Mouse (Mus musculus): ENCODE data around the gene Ampd2. TPM values are rescaled to one million over a fixed set of nuclear protein-coding genes. Genes with fewer than 3 reads are reported as not detected.

The Ampd2 gene
- polyA plus RNA-seq, 1 experiment = 16.6 TPM

DNA sequence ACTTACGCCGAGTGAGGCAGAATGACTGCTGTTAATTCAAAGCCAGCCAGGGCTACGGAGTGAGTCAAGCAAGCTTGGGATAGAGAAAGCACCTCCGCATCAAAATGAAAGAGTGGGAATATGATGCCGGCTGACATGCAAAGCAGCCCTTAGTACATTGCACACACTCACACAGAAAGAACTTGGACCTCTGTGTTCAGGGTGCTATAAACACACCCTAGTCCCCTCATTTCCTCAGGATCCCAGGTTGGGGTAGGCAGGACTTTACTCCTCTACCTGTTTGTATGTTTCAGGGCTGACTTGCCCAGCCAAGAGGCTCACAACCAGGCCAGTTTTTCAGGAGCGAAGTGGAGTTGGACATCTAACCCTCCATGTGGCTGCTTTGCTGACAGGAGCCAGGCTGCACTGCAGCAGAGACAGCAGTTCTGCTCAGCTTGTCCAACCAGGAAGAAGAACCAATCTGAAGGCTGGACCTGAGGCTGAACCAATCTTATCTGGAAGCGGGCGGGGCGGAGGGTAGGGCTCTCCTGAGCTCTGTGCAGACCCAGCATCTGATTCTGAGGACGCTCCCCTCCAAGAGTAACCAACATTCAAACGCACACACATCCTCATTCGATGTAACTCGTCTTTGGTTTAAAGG is 17.1 kb downstream of the Ampd2 start:
- TF ChIP-seq CTCF (IDR thresholded peaks at IDR 0.05; ENCODE audit: control insufficient read depth, insufficient read depth, insufficient replicate concordance, low read depth, low read length) = no peak
- peak; percentile 34 for TF ChIP-seq POLR2A (IDR thresholded peaks at IDR 0.05; ENCODE audit: control insufficient read depth, low read depth, low read length)
- H3K4me3 ChIP-seq (ENCODE audit: control insufficient read depth, low read depth, low read length) = no peak overlapping the region
- no peak overlapping the region; the same call in 1 of the 2 replicates for H3K27ac ChIP-seq (ENCODE audit: control insufficient read depth, insufficient read depth, low read depth, low read length)
- no peaks in the 10 kb centered on the region for H3K36me3 ChIP-seq (ENCODE audit: control insufficient read depth, insufficient read depth, low read length)
- no peaks in the 10 kb centered on the region for H3K27me3 ChIP-seq (ENCODE audit: control insufficient read depth, insufficient read depth, low read length)
- H3K4me1 ChIP-seq (ENCODE audit: control insufficient read depth, insufficient read depth, low read length) = no peaks in the 10 kb centered on the region; the same call in 1 of the 2 replicates

GRCm38 (mm10) chr3:108068826-108069225 is 17.6 kb downstream of the Ampd2 start:
- TF ChIP-seq POLR2A (IDR thresholded peaks at IDR 0.05; ENCODE audit: control insufficient read depth, low read depth, low read length) (no peak), CTCF (IDR thresholded peaks at IDR 0.05; ENCODE audit: control insufficient read depth, insufficient read depth, insufficient replicate concordance, low read depth, low read length) (no peak)
- no peak overlapping the region for H3K4me3 ChIP-seq (ENCODE audit: control insufficient read depth, low read depth, low read length)
- no peaks in the 10 kb centered on the region for H3K36me3 ChIP-seq (ENCODE audit: control insufficient read depth, insufficient read depth, low read length)
- H3K4me1 ChIP-seq (ENCODE audit: control insufficient read depth, insufficient read depth, low read length) = no peaks in the 10 kb centered on the region; the same call in 1 of the 2 replicates
- no peaks in the 10 kb centered on the region for H3K27me3 ChIP-seq (ENCODE audit: control insufficient read depth, insufficient read depth, low read length)
- no peak overlapping the region for H3K27ac ChIP-seq (ENCODE audit: control insufficient read depth, insufficient read depth, low read depth, low read length)

- no peaks in the 10 kb centered on the region for H3K36me3 ChIP-seq (ENCODE audit: control insufficient read depth, insufficient read depth, low read length)
- no peak overlapping the region for H3K4me3 ChIP-seq (ENCODE audit: control insufficient read depth, low read depth, low read length)
- no peak overlapping the region for H3K27ac ChIP-seq (ENCODE audit: control insufficient read depth, insufficient read depth, low read depth, low read length)
- TF ChIP-seq POLR2A (IDR thresholded peaks at IDR 0.05; ENCODE audit: control insufficient read depth, low read depth, low read length) (no peak), CTCF (IDR thresholded peaks at IDR 0.05; ENCODE audit: control insufficient read depth, insufficient read depth, insufficient replicate concordance, low read depth, low read length) (no peak)
- no peaks in the 10 kb centered on the region; the same call in 1 of the 2 replicates for H3K4me1 ChIP-seq (ENCODE audit: control insufficient read depth, insufficient read depth, low read length)
- no peaks in the 10 kb centered on the region for H3K27me3 ChIP-seq (ENCODE audit: control insufficient read depth, insufficient read depth, low read length)
Observed at GRCm38 (mm10) chr3:108067370-108067934, 19.0 kb downstream of the Ampd2 start.

- Histone ChIP-seq H3K36me3 (ENCODE audit: control insufficient read depth, insufficient read depth, low read length) (no peaks in the 10 kb centered on the region), H3K4me1 (ENCODE audit: control insufficient read depth, insufficient read depth, low read length) (no peaks in the 10 kb centered on the region; the same call in 1 of the 2 replicates), H3K27me3 (ENCODE audit: control insufficient read depth, insufficient read depth, low read length) (no peaks in the 10 kb centered on the region), H3K27ac (ENCODE audit: control insufficient read depth, insufficient read depth, low read depth, low read length) (no peak overlapping the region), H3K4me3 (ENCODE audit: control insufficient read depth, low read depth, low read length) (no peak overlapping the region)
- TF ChIP-seq CTCF (IDR thresholded peaks at IDR 0.05; ENCODE audit: control insufficient read depth, insufficient read depth, insufficient replicate concordance, low read depth, low read length) (no peak), POLR2A (IDR thresholded peaks at IDR 0.05; ENCODE audit: control insufficient read depth, low read depth, low read length) (no peak)
Observed at GRCm38 (mm10) chr3:108065551-108065950, 20.9 kb downstream of the Ampd2 start.

DNA sequence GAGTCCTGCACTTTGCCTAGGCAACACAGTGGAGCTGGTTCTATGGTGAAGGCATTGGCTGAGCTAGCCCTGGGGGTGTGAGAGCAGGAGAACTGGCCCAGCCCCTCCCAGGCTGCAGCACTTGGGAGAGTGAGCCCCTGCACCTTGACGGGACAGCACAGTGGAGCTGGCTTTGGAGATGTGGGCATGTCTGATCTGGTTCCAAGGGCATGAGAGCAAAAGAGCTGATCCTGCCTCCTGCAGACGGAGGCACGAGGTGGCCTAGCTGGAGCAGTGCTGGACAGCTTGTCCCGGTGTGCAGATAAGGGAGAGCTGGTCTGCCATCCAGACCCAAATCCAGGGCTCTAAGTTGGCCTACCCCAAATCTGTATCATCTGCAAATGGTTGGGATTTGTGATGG is 21.8 kb downstream of the Ampd2 start:
- no peak overlapping the region for H3K4me3 ChIP-seq (ENCODE audit: control insufficient read depth, low read depth, low read length)
- no peak for TF ChIP-seq CTCF (IDR thresholded peaks at IDR 0.05; ENCODE audit: control insufficient read depth, insufficient read depth, insufficient replicate concordance, low read depth, low read length)
- TF ChIP-seq POLR2A (IDR thresholded peaks at IDR 0.05; ENCODE audit: control insufficient read depth, low read depth, low read length) = no peak
- H3K27ac ChIP-seq (ENCODE audit: control insufficient read depth, insufficient read depth, low read depth, low read length) = 0 out of 2 replicates have a peak overlapping the region, but pooled peaks have one; percentile 0
- no peaks in the 10 kb centered on the region for H3K27me3 ChIP-seq (ENCODE audit: control insufficient read depth, insufficient read depth, low read length)
- no peaks in the 10 kb centered on the region for H3K36me3 ChIP-seq (ENCODE audit: control insufficient read depth, insufficient read depth, low read length)
- no peaks in the 10 kb centered on the region; the same call in 1 of the 2 replicates for H3K4me1 ChIP-seq (ENCODE audit: control insufficient read depth, insufficient read depth, low read length)

DNA sequence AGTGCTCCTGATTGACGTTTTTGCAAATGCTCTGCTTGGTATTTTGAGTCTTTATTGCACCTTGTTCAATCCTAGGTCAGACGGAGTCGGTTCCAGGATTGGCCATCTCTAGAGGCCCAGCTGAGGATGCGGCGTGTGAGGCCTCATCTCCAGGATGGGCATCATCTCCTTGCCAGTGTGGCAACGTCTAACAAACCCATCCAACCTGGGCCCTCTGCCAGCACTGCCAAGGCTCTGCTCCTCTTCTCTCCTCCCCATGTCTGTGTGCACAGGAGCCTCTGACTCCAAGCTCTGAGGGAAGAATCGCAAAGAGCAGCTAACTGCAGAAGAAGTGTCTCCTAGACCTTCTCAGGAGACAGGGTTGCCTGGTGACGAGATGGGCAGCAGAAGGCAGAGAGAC is 23.8 kb downstream of the Ampd2 start:
- no peaks in the 10 kb centered on the region for H3K27me3 ChIP-seq (ENCODE audit: control insufficient read depth, insufficient read depth, low read length)
- H3K4me3 ChIP-seq (ENCODE audit: control insufficient read depth, low read depth, low read length) = no peak overlapping the region
- H3K4me1 ChIP-seq (ENCODE audit: control insufficient read depth, insufficient read depth, low read length) = no peaks in the 10 kb centered on the region
- no peak for TF ChIP-seq CTCF (IDR thresholded peaks at IDR 0.05; ENCODE audit: control insufficient read depth, insufficient read depth, insufficient replicate concordance, low read depth, low read length)
- H3K27ac ChIP-seq (ENCODE audit: control insufficient read depth, insufficient read depth, low read depth, low read length) = no peak overlapping the region
- no peaks in the 10 kb centered on the region for H3K36me3 ChIP-seq (ENCODE audit: control insufficient read depth, insufficient read depth, low read length)

- no peaks in the 10 kb centered on the region for H3K4me1 ChIP-seq (ENCODE audit: control insufficient read depth, insufficient read depth, low read length)
- TF ChIP-seq CTCF (IDR thresholded peaks at IDR 0.05; ENCODE audit: control insufficient read depth, insufficient read depth, insufficient replicate concordance, low read depth, low read length) (no peak), POLR2A (IDR thresholded peaks at IDR 0.05; ENCODE audit: control insufficient read depth, low read depth, low read length) (no peak)
- H3K36me3 ChIP-seq (ENCODE audit: control insufficient read depth, insufficient read depth, low read length) = no peaks in the 10 kb centered on the region
- no peak overlapping the region for H3K27ac ChIP-seq (ENCODE audit: control insufficient read depth, insufficient read depth, low read depth, low read length)
- H3K4me3 ChIP-seq (ENCODE audit: control insufficient read depth, low read depth, low read length) = no peak overlapping the region
- H3K27me3 ChIP-seq (ENCODE audit: control insufficient read depth, insufficient read depth, low read length) = no peaks in the 10 kb centered on the region
Observed at GRCm38 (mm10) chr3:108061420-108061819, 25.0 kb downstream of the Ampd2 start.

Measured in testis, adult 2 months (tissue).